Mouse (Mus musculus) intestine, embryonic 14.5 days (tissue): ENCODE data around the gene Pgpep1l. TPM values are rescaled to one million over a fixed set of nuclear protein-coding genes. Genes with fewer than 3 reads are reported as not detected.
A peak's percentile ranks its signal among the peaks of the same experiment; 100 is the strongest.
"Not testable (repeated sequence)": the region's sequence is repeated elsewhere in the genome, so short reads cannot be mapped to it uniquely, and the experiment has no call there.

Source experiments
- ATAC-seq: fragments of 200-750 bp; cut with Nextera tagmentation; replicated peaks from 2 replicates; pipeline ENCODE4 v1.8.0; 2017; ENCODE audit warnings: low read depth, moderate number of reproducible peaks, moderate TSS enrichment, moderate library complexity; ENCODE audit not compliant: low FRiP score, low TSS enrichment
- DNase-seq: peaks from one replicate; pipeline ENCODE4 v3.0.0-alpha.2; 2018; ENCODE audit warnings: low spot score
- H3K27ac ChIP-seq: fragments of 300-500 bp; sonication (generic); 2 replicates; pipeline ENCODE4 v1.5.1; 2014; ENCODE audit warnings: low read depth, mild to moderate bottlenecking, control low read depth
- H3K27me3 ChIP-seq: fragments of 300-500 bp; sonication (generic); replicated peaks from 2 replicates; pipeline ENCODE4 v1.6.1; 2014; ENCODE audit warnings: low read length, control low read depth; ENCODE audit not compliant: control insufficient read depth, insufficient read depth
- H3K36me3 ChIP-seq: fragments of 300-500 bp; sonication (generic); 2 replicates; pipeline ENCODE4 v1.6.1; 2014; ENCODE audit warnings: low read length, control low read depth; ENCODE audit not compliant: control insufficient read depth, insufficient read depth
- H3K4me1 ChIP-seq: fragments of 300-500 bp; sonication (generic); replicated peaks from 2 replicates; pipeline ENCODE4 v1.6.1; 2014; ENCODE audit warnings: low read length, control low read depth, mixed read lengths; ENCODE audit not compliant: control insufficient read depth, insufficient read depth
- H3K4me2 ChIP-seq: fragments of 300-500 bp; sonication (generic); 2 replicates; pipeline ENCODE4 v1.6.1; 2014; ENCODE audit warnings: low read length
- H3K4me3 ChIP-seq: fragments of 300-500 bp; sonication (generic); 2 replicates; pipeline ENCODE4 v1.5.1; 2014; ENCODE audit warnings: low read depth, low read length, control low read depth, mixed read lengths
- H3K9ac ChIP-seq: fragments of 300-500 bp; sonication (generic); 2 replicates; pipeline ENCODE4 v1.6.1; 2014; ENCODE audit warnings: mild to moderate bottlenecking, low read length
- H3K9me3 ChIP-seq: fragments of 300-500 bp; sonication (generic); 2 replicates; pipeline ENCODE4 v1.6.1; 2016; ENCODE audit warnings: low read length, control low read depth; ENCODE audit not compliant: control insufficient read depth
- WGBS: fragments of 180-500 bp; shearing (Covaris S2); extraction: QIAGEN DNeasy Blood & Tissue Kit; methylation state at CpG from one replicate; pipeline ENCODE4 v1.1.7; 2014; 5-methylcytosine and 5-hydroxymethylcytosine counted together
- polyA plus RNA-seq: library from polyadenylated mRNA; unstranded; fragments of >200 nt; fragmentation: Nextera tagmentation; extraction: Ambion mirVana; gene quantifications from 2 replicates; pipeline ENCODE4 v1.2.1, GENCODE M21; 2014

Gene Pgpep1l
- polyA plus RNA-seq, 1 experiment from 2014 or later: not detected

DNA sequence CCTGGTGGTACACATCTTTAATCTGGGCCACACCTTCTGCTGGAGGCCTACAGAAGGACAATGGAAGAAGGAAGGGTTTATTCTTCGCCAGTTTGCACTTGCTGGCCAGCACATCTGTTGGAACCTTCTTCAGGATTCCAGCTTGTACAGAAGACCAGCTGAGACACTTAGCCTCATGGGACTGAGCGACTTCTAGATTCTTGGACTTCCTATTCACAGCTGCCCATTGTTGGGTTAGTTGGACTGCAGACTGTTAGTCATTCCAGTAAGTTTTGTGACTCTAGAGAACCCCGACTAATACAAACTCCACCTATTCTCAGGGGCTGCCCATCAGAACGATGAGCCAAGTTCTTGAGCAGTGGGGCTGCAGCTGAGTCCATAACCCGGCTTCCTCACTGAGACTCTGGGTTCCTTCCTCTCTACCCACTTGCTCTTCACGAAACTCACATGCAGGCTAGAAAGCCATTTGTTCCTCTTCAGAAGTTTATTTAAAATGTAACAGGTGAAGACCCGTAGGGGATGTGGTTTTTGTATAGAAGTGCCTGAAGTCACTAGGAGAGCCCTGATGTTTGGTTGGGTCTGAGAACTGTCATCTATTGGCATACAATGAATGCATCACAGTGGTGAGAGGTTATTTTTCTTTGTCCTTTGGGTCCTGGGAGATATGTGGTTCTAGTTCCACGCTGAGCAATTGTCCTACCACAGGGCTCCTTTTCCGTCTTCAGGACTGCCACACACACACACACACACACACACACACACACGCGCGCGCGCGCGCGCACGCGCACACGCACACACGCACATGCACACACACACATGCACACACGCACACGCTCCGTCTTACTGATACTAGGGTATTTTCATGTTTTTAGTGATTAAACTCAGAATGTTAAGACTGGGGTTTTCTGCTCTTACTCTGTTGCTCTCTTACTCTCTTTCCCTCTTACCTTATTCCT lies 22.8 kb upstream of the Pgpep1l start:
- Histone ChIP-seq H3K27me3 (no peaks in the 10 kb centered on the region), H3K9me3 (no peaks in the 10 kb centered on the region), H3K27ac (no peak overlapping the region), H3K36me3 (no peaks in the 10 kb centered on the region), H3K4me3 (no peak overlapping the region), H3K4me1 (peaks cover 9% of the 10 kb centered on the region), H3K4me2 (no peak overlapping the region), H3K9ac (no peak overlapping the region)
- WGBS: 85% methylated on average over 24 of the region's 24 CpGs
- no peak for DNase-seq
- no peak for ATAC-seq

DNA sequence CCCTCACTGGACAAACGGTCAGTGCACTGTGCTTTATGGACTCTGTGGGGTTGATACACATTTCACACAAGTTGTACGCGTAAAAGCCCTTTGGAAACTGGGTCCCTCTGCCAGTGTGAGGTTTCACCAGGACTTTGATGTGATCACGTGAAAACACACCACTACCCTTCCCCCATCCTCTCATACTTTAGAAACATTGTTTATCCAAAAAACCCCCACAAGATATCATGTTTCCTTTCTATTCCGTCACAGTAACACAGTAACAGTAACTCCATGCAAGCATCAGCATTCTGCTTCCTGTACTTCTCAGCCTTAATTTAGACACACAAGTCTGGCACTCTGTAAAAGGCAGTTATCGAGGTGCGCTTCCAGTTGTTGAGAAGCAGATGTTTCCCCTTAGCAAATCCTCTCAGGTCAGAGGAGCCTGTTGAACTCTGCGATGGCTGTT lies 21.8 kb upstream of the Pgpep1l start:
- 53% methylated on average over 8 of the region's 8 CpGs for WGBS
- H3K9ac ChIP-seq: no peak overlapping the region
- ATAC-seq (no peak), DNase-seq (no peak)
- 0 out of 2 replicates have a peak overlapping the region, but pooled peaks have one; percentile 11 for H3K27ac ChIP-seq
- no peak overlapping the region for H3K4me3 ChIP-seq
- H3K4me2 ChIP-seq: no peak overlapping the region
- peaks cover 9% of the 10 kb centered on the region for H3K4me1 ChIP-seq
- no peaks in the 10 kb centered on the region for H3K9me3 ChIP-seq
- H3K36me3 ChIP-seq: no peaks in the 10 kb centered on the region
- H3K27me3 ChIP-seq: no peaks in the 10 kb centered on the region

DNA sequence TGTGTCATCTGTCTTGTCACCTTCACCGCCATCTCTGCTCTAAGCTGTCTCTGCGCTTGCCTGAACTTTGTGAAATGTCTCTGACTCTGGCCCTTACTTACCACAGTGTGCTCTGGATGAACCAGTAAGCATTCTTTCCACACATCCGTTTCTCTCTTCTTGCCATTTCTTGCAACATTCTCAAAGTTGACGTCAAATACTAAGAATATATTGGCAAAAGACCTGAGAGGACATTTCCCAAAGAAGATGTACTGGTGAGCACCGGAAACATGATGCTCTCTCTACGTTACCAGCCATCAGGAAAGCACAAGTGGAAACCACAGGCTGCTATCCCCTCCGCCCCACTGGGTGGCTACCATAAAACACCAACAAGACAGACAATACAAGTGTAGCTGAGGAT lies 19.7 kb upstream of the Pgpep1l start:
- no peaks in the 10 kb centered on the region for H3K27me3 ChIP-seq
- H3K9ac ChIP-seq: no peak overlapping the region
- H3K4me2 ChIP-seq: no peak overlapping the region
- no peaks in the 10 kb centered on the region for H3K9me3 ChIP-seq
- no peak overlapping the region for H3K27ac ChIP-seq
- ATAC-seq: no peak
- no peaks in the 10 kb centered on the region for H3K36me3 ChIP-seq
- H3K4me1 ChIP-seq: peaks cover 9% of the 10 kb centered on the region
- H3K4me3 ChIP-seq: no peak overlapping the region
- DNase-seq: no peak
- WGBS: 83% methylated on average over 7 of the region's 7 CpGs

DNA sequence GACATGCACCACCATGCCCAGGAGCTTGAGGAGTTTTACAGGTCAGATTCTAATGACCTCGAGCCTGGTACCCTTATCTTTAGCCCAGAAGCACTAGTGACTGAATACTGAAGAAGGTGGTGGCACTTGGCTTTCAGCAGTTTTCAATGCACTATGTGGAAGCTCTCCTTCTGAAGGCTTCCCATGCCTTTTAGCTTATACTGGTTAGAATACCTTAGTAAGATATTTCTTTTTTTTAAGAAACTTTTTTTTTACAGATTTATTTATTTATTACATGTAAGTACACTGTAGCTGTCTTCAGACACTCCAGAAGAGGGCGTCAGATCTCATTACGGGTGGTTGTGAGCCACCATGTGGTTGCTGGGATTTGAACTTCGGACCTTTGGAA lies 19.1 kb upstream of the Pgpep1l start:
- not testable (repeated sequence) for H3K27ac ChIP-seq, DNase-seq, H3K9me3 ChIP-seq, ATAC-seq, H3K27me3 ChIP-seq, H3K4me1 ChIP-seq, H3K4me2 ChIP-seq, H3K4me3 ChIP-seq, H3K36me3 ChIP-seq, H3K9ac ChIP-seq
- 79% methylated on average over 4 of the region's 4 CpGs for WGBS

DNA sequence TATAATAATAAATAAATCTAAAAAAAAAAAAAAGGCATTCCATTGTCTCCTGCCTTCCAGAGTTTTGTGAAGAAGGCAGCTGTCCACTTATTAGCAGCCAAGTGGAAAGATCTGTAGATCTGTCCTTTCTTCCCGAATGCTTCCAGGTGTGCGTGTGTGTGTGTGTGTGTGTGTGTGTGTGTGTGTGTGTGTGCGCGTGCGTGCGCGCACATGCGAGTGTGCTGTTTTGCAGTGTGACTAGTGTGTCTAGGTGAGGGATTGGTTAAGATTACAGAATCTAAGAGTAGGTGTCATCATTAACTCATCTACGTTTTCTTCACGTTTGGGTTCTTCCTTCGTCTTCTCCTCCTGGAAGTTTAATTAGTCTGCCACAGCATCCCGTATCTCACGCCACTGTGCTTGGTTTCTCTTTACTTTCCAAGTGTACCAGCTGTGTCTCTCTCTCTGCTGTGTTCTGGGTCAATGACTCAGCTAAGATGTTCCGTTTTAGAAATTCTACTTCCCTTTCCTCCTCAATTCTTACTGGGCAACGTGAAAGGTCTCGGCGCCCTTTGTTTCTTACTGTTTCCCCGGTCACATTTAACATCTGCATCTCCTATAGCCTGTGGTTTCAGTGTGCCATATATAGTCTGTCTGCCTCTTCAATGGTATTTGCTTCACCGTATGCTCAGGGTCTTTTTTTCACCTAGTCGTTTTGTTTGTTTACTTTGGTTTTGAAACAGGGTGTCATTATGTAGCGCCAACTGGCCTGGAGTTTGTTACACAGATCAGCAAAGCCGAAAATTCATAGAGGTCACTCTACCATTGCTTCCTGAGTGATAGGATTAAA lies 18.5 kb upstream of the Pgpep1l start:
- 83% methylated on average over 22 of the region's 22 CpGs for WGBS
- no peaks in the 10 kb centered on the region for H3K9me3 ChIP-seq
- ATAC-seq (no peak), DNase-seq (no peak)
- no peak overlapping the region for H3K4me3 ChIP-seq
- H3K4me1 ChIP-seq: peaks cover 9% of the 10 kb centered on the region
- no peak overlapping the region for H3K9ac ChIP-seq
- no peaks in the 10 kb centered on the region for H3K36me3 ChIP-seq
- H3K4me2 ChIP-seq: no peak overlapping the region
- no peak overlapping the region for H3K27ac ChIP-seq
- H3K27me3 ChIP-seq: no peaks in the 10 kb centered on the region

DNA sequence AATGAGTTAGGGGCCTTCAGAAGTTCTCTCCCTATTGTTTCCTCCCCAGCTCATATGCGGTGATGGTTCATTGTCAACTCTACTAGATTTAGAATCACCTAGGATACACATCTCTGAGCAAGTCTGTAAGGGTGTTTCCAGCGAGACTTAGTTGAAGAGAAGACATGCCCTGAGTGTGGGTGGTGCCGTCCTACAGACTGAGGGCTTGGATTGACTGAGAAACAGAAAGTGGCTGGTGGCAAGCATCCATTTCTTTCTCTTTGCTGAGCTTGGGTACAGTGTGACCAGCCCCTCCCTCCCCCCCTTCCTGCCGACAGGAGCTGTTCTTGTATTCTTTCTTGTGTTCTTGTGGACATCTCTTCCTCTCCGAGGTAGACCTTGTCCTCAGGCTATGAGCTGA lies 17.3 kb upstream of the Pgpep1l start:
- WGBS: 80% methylated on average over 5 of the region's 5 CpGs
- Histone ChIP-seq H3K9ac (no peak overlapping the region), H3K27ac (no peak overlapping the region), H3K27me3 (peaks cover 7% of the 10 kb centered on the region; the same call in 1 of the 2 replicates), H3K4me3 (no peak overlapping the region), H3K9me3 (no peaks in the 10 kb centered on the region), H3K4me1 (peaks cover 9% of the 10 kb centered on the region), H3K4me2 (no peak overlapping the region), H3K36me3 (no peaks in the 10 kb centered on the region)
- ATAC-seq: no peak
- no peak for DNase-seq

DNA sequence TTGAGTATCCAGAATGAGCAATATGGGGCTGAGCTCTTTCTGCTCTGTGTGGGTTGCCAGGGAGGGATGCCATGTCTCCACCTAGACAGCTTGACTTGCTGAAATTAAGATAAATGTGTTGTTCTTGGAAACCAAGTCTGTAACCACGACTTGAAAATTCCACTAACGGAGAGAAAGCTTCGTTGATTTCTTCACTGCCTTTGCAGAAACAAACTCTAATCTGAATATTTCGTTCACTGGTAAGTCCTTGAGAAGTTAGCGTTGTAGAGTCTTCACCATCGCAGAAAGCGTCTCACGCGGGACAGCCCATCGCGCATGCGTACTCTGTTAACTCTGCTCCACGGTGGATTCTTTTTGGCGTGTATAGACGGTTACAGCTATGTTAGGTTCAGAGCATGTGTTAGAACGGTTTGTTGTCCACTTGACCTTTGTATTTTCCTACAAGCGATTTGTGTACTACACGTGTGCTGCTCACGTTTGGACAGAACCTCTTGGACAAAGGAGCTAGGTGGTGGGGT lies 16.4 kb upstream of the Pgpep1l start:
- WGBS: 91% methylated on average over 19 of the region's 19 CpGs

DNA sequence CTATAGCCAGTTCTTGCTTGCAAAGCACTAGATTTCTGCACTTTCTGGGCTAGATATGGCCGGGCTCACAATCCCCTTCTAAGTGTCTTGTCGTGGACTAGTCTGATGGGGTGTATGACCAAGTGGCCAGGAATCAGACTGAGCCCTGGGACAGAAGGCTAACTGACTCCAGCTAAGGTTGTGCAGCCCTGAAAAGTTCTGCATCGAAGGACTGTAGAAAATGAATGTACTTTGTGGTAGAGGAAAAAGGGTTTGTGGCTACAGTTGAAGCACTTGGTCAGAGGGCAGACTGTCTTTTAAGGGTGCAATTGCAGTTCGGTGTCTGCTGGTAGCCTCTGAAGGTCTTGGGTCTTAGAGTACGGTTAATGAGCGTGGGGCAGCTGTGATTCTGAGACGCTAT lies 15.4 kb upstream of the Pgpep1l start:
- no peaks in the 10 kb centered on the region for H3K9me3 ChIP-seq
- DNase-seq (no peak), ATAC-seq (no peak)
- H3K36me3 ChIP-seq: no peaks in the 10 kb centered on the region
- 88% methylated on average over 7 of the region's 7 CpGs for WGBS
- H3K4me1 ChIP-seq: peaks cover 4% of the 10 kb centered on the region; the same call in 1 of the 2 replicates
- H3K27me3 ChIP-seq: peaks cover 11% of the 10 kb centered on the region; the same call in 1 of the 2 replicates
- H3K4me2 ChIP-seq: no peak overlapping the region
- H3K27ac ChIP-seq: no peak overlapping the region
- no peak overlapping the region for H3K4me3 ChIP-seq
- H3K9ac ChIP-seq: no peak overlapping the region

More for the DNA sequence above, 16.4 kb upstream of the Pgpep1l start:
- H3K36me3 ChIP-seq: no peaks in the 10 kb centered on the region
- no peak overlapping the region for H3K9ac ChIP-seq
- ATAC-seq (no peak), DNase-seq (no peak)
- H3K4me1 ChIP-seq: peaks cover 4% of the 10 kb centered on the region
- H3K27ac ChIP-seq: no peak overlapping the region
- peaks cover 10% of the 10 kb centered on the region; the same call in 1 of the 2 replicates for H3K27me3 ChIP-seq
- H3K4me2 ChIP-seq: no peak overlapping the region
- no peaks in the 10 kb centered on the region for H3K9me3 ChIP-seq
- H3K4me3 ChIP-seq: no peak overlapping the region
